Mouse (Mus musculus): ENCODE measurements around the gene Slc39a10. TPM values are rescaled to one million over a fixed set of nuclear protein-coding genes. Genes with fewer than 3 reads are reported as not detected.
"Not testable (repeated sequence)": the region's sequence is repeated elsewhere in the genome, so short reads cannot be mapped to it uniquely, and the experiment has no call there.

Gene Slc39a10
- polyA plus RNA-seq, 1 experiment from 2014 or later: 21.6 TPM

DNA sequence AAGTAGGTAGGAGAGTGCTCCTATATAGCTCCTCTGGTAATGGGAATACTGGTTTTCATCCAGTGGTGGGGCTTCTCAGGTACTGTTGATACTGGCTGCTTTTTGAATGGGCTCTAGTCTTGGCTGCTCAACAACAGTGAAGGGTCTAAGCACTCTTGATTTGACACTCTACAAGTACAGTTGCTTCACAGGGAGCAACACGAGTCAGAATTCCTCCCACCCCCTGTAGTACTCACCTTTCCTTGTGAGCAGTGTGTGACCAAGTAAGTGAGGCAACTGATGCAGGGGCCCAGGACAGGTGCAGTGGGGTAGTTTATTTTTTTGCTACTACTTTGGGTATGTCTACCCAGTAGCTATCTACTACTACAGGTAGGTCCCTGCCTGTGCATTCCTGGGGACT, 87.6 kb downstream of the Slc39a10 start:
- Histone ChIP-seq H3K4me1 (replicated peaks; ENCODE audit: control insufficient read depth, insufficient read depth) (no peaks in the 10 kb centered on the region), H3K36me3 (ENCODE audit: control insufficient read depth, insufficient read depth, low read length) (no peaks in the 10 kb centered on the region), H3K9ac (ENCODE audit: low read length) (no peak overlapping the region), H3K4me3 (ENCODE audit: low read depth, low read length) (no peak overlapping the region), H3K27me3 (ENCODE audit: control insufficient read depth, insufficient read depth, low read length) (no peaks in the 10 kb centered on the region), H3K4me2 (replicated peaks; ENCODE audit: low read depth) (no peak overlapping the region), H3K9me3 (ENCODE audit: control insufficient read depth, low read length) (no peaks in the 10 kb centered on the region), H3K27ac (replicated peaks) (no peak overlapping the region)
- DNase-seq (ENCODE audit: low spot score) (no peak), ATAC-seq (ENCODE audit: low FRiP score, low TSS enrichment) (no peak)
- 85% methylated on average over 1 of the region's 1 CpGs for WGBS
- no peak for TF ChIP-seq CTCF (IDR thresholded peaks at IDR 0.05; ENCODE audit: low read depth)
- no peak for TF ChIP-seq EP300 (optimal IDR thresholded peaks at IDR 0.05)

DNA sequence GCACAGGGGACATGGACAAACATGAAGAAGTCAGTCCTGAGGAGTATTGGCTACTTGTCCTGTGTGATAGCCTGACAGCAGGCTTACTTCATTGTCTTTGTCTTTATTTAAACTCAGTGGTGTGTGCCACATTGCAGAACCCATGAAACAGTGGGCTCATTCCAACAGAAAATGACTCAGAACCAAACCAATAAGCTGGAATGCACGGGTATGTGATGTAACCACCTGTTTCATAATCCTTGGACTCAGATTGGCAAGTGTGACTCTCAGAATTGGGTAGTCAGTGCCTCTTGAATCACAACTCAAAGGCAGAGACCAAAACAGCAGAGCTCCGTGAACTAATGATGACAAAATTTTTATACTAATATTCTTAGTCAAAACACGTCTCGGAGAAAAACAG, 110.4 kb downstream of the Slc39a10 start:
- H3K27ac ChIP-seq (replicated peaks); H3K9me3 ChIP-seq (ENCODE audit: control insufficient read depth, low read length); ATAC-seq (ENCODE audit: low FRiP score, low TSS enrichment); H3K4me1 ChIP-seq (replicated peaks; ENCODE audit: control insufficient read depth, insufficient read depth); H3K36me3 ChIP-seq (ENCODE audit: control insufficient read depth, insufficient read depth, low read length); H3K27me3 ChIP-seq (ENCODE audit: control insufficient read depth, insufficient read depth, low read length); H3K9ac ChIP-seq (ENCODE audit: low read length); DNase-seq (ENCODE audit: low spot score); H3K4me2 ChIP-seq (replicated peaks; ENCODE audit: low read depth); H3K4me3 ChIP-seq (ENCODE audit: low read depth, low read length): not testable (repeated sequence)
- WGBS: 75% methylated on average over 4 of the region's 4 CpGs

GRCm38 (mm10) chr1:46770077-46770695, 122.5 kb downstream of the Slc39a10 start:
- not testable (repeated sequence) for H3K4me2 ChIP-seq (replicated peaks; ENCODE audit: low read depth); H3K4me3 ChIP-seq (ENCODE audit: low read depth, low read length); H3K27me3 ChIP-seq (ENCODE audit: control insufficient read depth, insufficient read depth, low read length); DNase-seq (ENCODE audit: low spot score); H3K4me1 ChIP-seq (replicated peaks; ENCODE audit: control insufficient read depth, insufficient read depth); H3K27ac ChIP-seq (replicated peaks); H3K9ac ChIP-seq (ENCODE audit: low read length); H3K36me3 ChIP-seq (ENCODE audit: control insufficient read depth, insufficient read depth, low read length); ATAC-seq (ENCODE audit: low FRiP score, low TSS enrichment); H3K9me3 ChIP-seq (ENCODE audit: control insufficient read depth, low read length)
- 90% methylated on average over 7 of the region's 7 CpGs for whole genome bisulfite sequencing

- not testable (repeated sequence) for H3K4me3 ChIP-seq (ENCODE audit: low read depth, low read length); H3K4me2 ChIP-seq (replicated peaks; ENCODE audit: low read depth); ATAC-seq (ENCODE audit: low FRiP score, low TSS enrichment); H3K36me3 ChIP-seq (ENCODE audit: control insufficient read depth, insufficient read depth, low read length); H3K27me3 ChIP-seq (ENCODE audit: control insufficient read depth, insufficient read depth, low read length); DNase-seq (ENCODE audit: low spot score); H3K27ac ChIP-seq (replicated peaks); H3K9ac ChIP-seq (ENCODE audit: low read length); H3K9me3 ChIP-seq (ENCODE audit: control insufficient read depth, low read length); H3K4me1 ChIP-seq (replicated peaks; ENCODE audit: control insufficient read depth, insufficient read depth)
- TF ChIP-seq CTCF (IDR thresholded peaks at IDR 0.05; ENCODE audit: low read depth): peak; percentile 44
Observed at GRCm38 (mm10) chr1:46769318-46769717, 123.3 kb downstream of the Slc39a10 start.

DNA sequence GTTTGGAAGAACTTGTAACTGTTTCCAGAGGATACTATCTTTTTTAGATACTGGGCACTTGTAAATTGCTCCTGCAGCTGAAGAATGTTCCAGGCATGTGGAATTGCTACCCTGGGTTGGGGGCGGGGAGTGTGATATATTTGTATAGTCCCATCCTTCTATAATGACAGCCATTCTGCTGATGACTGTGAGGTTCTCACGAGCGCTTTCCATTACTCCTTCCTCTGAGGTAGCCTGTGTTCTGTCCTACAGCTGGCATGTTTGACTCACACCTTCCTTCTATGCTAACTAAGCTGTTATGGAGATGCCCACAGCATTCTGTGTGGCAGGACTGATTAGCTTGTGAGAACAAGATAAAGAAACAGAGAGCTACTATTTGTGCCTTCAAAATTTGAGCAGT, 128.1 kb downstream of the Slc39a10 start:
- H3K27ac ChIP-seq (replicated peaks); DNase-seq (ENCODE audit: low spot score); H3K9me3 ChIP-seq (ENCODE audit: control insufficient read depth, low read length); ATAC-seq (ENCODE audit: low FRiP score, low TSS enrichment); H3K4me3 ChIP-seq (ENCODE audit: low read depth, low read length); H3K4me1 ChIP-seq (replicated peaks; ENCODE audit: control insufficient read depth, insufficient read depth); H3K9ac ChIP-seq (ENCODE audit: low read length); H3K4me2 ChIP-seq (replicated peaks; ENCODE audit: low read depth); H3K36me3 ChIP-seq (ENCODE audit: control insufficient read depth, insufficient read depth, low read length); H3K27me3 ChIP-seq (ENCODE audit: control insufficient read depth, insufficient read depth, low read length): not testable (repeated sequence)
- 52% methylated on average over 3 of the region's 3 CpGs for WGBS
